Mouse (Mus musculus) heart, embryonic 11.5 days (tissue): ENCODE data around the gene Tfip11. TPM values are rescaled to one million over a fixed set of nuclear protein-coding genes. Genes with fewer than 3 reads are reported as not detected.
"Not testable (repeated sequence)": the region's sequence is repeated elsewhere in the genome, so short reads cannot be mapped to it uniquely, and the experiment has no call there.

Experiments used
- ATAC-seq: fragments of 200-750 bp; cut with Nextera tagmentation; replicated peaks from 2 replicates; pipeline ENCODE4 v1.8.0; 2017; ENCODE audit warnings: moderate library complexity; ENCODE audit not compliant: insufficient number of reproducible peaks, low FRiP score, low TSS enrichment
- H3K27ac ChIP-seq: fragments of 300-500 bp; sonication (generic); 2 replicates; pipeline ENCODE4 v1.5.1; 2014; ENCODE audit warnings: mild to moderate bottlenecking, low read depth, low read length
- H3K27me3 ChIP-seq: fragments of 300-500 bp; sonication (generic); 2 replicates; pipeline ENCODE4 v1.6.1; 2014; ENCODE audit warnings: mild to moderate bottlenecking, low read length, mixed read lengths; ENCODE audit not compliant: control insufficient read depth, insufficient read depth
- H3K36me3 ChIP-seq: fragments of 300-500 bp; sonication (generic); 2 replicates; pipeline ENCODE4 v1.6.1; 2014; ENCODE audit warnings: mild to moderate bottlenecking, low read length, moderate library complexity, mixed read lengths; ENCODE audit not compliant: control insufficient read depth, insufficient read depth
- H3K4me1 ChIP-seq: fragments of 300-500 bp; sonication (generic); 2 replicates; pipeline ENCODE4 v1.6.1; 2014; ENCODE audit warnings: low read length; ENCODE audit not compliant: control insufficient read depth, insufficient read depth
- H3K4me2 ChIP-seq: fragments of 300-500 bp; sonication (generic); 2 replicates; pipeline ENCODE4 v1.6.1; 2014; ENCODE audit warnings: mild to moderate bottlenecking, moderate library complexity
- H3K4me3 ChIP-seq: fragments of 300-500 bp; sonication (generic); 2 replicates; pipeline ENCODE4 v1.5.1; 2014; ENCODE audit warnings: low read depth, low read length
- H3K9ac ChIP-seq: fragments of 300-500 bp; sonication (generic); 2 replicates; pipeline ENCODE4 v1.6.1; 2014; ENCODE audit warnings: mild to moderate bottlenecking, low read depth, low read length, moderate library complexity
- H3K9me3 ChIP-seq: fragments of 300-500 bp; sonication (generic); replicated peaks from 2 replicates; pipeline ENCODE4 v1.6.1; 2016; ENCODE audit warnings: low read length; ENCODE audit not compliant: control insufficient read depth
- WGBS: fragments of 180-500 bp; shearing (Covaris S2); extraction: QIAGEN DNeasy Blood & Tissue Kit; methylation state at CpG from one replicate; pipeline ENCODE4 v1.1.7; 2014; ENCODE audit not compliant: insufficient replicate concordance; 5-methylcytosine and 5-hydroxymethylcytosine counted together
- polyA plus RNA-seq: library from polyadenylated mRNA; unstranded; fragments of >200 nt; fragmentation: Nextera tagmentation; extraction: Ambion mirVana; gene quantifications from 2 replicates; pipeline ENCODE4 v1.2.1, GENCODE M21; 2014

Tfip11 gene
- polyA plus RNA-seq, 1 experiment from 2014 or later = 13.7 TPM

DNA sequence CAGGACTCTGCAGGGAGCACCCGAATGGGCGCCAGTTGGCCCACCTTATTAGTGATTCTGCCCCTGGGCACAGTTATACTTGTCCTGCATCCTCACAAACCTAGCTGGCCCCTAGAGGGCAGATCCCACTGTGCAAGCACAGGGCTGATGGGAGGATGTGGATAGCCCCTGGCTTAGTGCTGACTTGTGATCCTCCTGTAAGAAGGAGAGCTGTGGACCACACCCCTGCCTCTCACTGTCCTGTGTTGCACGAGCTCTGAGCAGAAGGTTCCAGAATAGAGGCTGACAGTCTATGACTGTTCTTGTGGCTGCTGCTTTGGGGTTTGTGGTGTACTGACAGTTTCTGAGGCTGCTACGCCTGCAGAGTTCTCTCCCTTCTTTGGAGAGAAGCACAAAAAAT lies 24.5 kb upstream of the Tfip11 start:
- no peak overlapping the region for H3K9ac ChIP-seq
- WGBS = 79% methylated on average over 4 of the region's 4 CpGs

DNA sequence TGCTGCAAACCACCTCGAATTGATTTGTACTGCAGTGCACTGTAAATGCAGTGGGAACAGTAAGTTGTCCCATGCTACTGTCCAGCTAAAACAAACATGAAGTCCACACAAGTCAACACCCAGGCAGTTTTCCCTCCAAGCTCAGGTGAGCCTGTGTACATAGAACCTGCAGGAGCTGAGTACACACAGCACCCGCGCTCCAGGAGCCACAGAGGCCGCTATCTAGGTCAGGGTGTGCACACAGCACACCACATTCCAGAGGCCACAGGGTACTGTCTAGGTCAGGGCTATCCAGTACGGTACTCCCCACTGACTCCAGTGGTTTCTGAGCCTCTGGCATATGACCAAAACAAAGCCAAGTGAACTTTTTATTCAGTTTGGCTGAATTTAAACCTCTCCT lies 23.8 kb upstream of the Tfip11 start:
- no peak overlapping the region for H3K4me2 ChIP-seq
- H3K27ac ChIP-seq = no peak overlapping the region
- no peaks in the 10 kb centered on the region for H3K9me3 ChIP-seq
- peaks cover 10% of the 10 kb centered on the region; the same call in 1 of the 2 replicates for H3K4me1 ChIP-seq
- no peaks in the 10 kb centered on the region for H3K27me3 ChIP-seq
- no peak overlapping the region for H3K9ac ChIP-seq
- no peaks in the 10 kb centered on the region for H3K36me3 ChIP-seq
- no peak overlapping the region for H3K4me3 ChIP-seq
- ATAC-seq = no peak
- WGBS = 85% methylated on average over 5 of the region's 5 CpGs

More for the DNA sequence above, 24.5 kb upstream of the Tfip11 start:
- Histone ChIP-seq H3K4me2 (no peak overlapping the region), H3K36me3 (no peaks in the 10 kb centered on the region), H3K27me3 (no peaks in the 10 kb centered on the region), H3K4me3 (no peak overlapping the region), H3K9me3 (no peaks in the 10 kb centered on the region), H3K27ac (no peak overlapping the region), H3K4me1 (peaks cover 12% of the 10 kb centered on the region; the same call in 1 of the 2 replicates)
- no peak for ATAC-seq

DNA sequence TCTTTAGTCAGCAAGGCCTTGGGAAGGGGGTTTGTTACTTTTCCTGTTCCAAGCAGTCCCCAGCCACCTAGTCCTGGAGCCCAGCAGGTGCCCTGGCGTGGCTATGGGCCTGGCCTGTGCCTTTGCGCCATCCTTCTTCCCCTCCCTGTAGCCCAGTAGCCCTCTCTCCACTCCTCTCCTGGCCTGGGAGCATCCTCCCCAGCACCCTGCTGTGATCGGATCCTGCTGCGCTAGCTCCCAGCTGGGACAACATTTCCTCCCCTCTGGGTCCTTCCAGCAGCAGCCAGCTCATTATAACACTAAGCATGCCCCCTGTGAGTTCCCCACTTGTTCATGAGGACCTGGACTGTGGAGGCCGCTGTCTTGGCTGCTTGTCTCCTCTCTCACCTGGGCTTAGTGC lies 20.3 kb upstream of the Tfip11 start:
- no peaks in the 10 kb centered on the region for H3K27me3 ChIP-seq
- H3K4me2 ChIP-seq = no peak overlapping the region
- no peak overlapping the region for H3K27ac ChIP-seq
- H3K4me3 ChIP-seq = no peak overlapping the region
- no peak overlapping the region for H3K9ac ChIP-seq
- 73% methylated on average over 5 of the region's 5 CpGs for WGBS
- no peak for ATAC-seq
- no peaks in the 10 kb centered on the region for H3K9me3 ChIP-seq
- H3K4me1 ChIP-seq = no peaks in the 10 kb centered on the region
- H3K36me3 ChIP-seq = peaks cover 2% of the 10 kb centered on the region; the same call in 1 of the 2 replicates

DNA sequence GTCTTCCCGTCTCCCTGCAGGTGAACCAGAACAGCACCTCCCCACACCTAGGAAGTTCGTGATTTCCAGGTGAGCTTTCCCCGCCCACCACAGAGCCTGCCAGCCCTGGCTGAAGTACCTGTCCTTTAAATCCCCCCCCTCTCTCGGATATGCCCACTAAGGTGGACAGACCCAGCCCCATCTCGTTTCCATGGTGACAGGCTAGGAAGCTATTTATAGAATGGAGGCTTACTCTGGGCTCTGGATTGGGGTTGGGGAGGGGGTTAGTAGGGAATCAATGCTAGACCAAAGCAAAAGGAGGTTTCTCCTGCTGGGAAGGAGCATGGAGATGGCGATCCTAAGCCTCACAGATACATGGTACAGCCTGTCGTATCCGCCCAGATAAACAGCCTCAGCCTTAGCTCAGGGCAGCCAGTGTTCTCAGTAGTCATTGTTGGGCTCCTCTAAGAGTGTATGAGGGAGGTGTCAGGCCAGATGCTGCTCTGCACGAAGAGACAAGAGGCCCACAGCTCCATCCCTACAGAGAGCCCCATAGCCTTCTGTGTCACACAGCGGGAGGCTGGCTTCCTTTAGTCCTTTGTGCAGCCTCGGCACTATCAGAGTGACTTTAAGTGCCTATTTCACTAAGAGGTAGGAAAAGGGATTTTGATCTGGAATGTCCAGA lies 12.8 kb upstream of the Tfip11 start:
- no peaks in the 10 kb centered on the region for H3K9me3 ChIP-seq
- H3K4me2 ChIP-seq = no peak overlapping the region
- H3K4me3 ChIP-seq = no peak overlapping the region
- no peak overlapping the region for H3K9ac ChIP-seq
- 65% methylated on average over 11 of the region's 11 CpGs for WGBS
- H3K27me3 ChIP-seq = no peaks in the 10 kb centered on the region
- ATAC-seq = no peak
- H3K4me1 ChIP-seq = 0 out of 2 replicates have a peak, but pooled peaks cover 5% of the 10 kb centered on the region
- peaks cover 9% of the 10 kb centered on the region; the same call in 1 of the 2 replicates for H3K36me3 ChIP-seq
- H3K27ac ChIP-seq = no peak overlapping the region

DNA sequence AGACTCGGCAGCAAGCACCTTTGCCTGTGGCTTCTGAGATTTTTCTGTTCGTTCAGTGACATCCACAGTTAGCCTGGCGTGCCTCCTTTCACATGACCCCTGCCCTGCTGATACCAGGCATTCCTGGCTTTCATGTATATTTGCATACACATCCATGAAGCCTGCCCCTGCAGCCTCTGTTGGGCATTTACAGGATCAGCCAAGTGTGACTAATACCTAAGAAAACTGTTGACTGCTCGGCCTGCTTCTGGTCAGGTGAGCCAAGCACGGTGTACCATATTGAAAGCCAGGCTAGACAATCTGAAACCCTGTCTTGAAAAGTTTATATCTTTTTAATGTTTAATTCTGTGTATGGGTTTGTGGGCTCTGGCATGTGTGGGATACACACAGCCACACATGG lies 9.7 kb upstream of the Tfip11 start:
- H3K27ac ChIP-seq = no peak overlapping the region
- WGBS = 81% methylated on average over 5 of the region's 5 CpGs
- no peak overlapping the region for H3K4me3 ChIP-seq
- H3K4me1 ChIP-seq = 0 out of 2 replicates have a peak, but pooled peaks cover 5% of the 10 kb centered on the region
- H3K9ac ChIP-seq = no peak overlapping the region
- no peaks in the 10 kb centered on the region for H3K27me3 ChIP-seq
- 0 out of 2 replicates have a peak, but pooled peaks cover 7% of the 10 kb centered on the region for H3K36me3 ChIP-seq
- H3K9me3 ChIP-seq = no peaks in the 10 kb centered on the region
- ATAC-seq = no peak
- H3K4me2 ChIP-seq = no peak overlapping the region

DNA sequence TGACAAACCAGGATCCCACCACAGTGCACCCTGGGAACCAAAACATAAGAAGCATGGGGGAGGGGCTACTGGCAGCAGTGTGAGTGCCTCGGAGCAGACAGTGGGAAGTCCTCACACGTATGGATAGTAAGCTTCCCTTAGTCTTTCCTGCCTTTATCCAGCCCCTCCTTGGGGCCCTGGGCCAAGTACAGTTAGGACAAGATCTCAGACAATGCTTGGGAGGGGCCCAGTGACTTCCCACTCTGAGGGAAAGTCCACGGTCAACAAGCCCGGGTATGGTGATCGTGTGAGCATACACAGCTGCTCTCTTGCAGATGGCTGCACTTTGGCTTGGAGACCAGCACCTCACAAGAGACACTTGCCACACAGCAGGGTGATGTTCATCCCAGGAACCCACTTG lies 8.8 kb upstream of the Tfip11 start:
- Histone ChIP-seq H3K9me3 (no peaks in the 10 kb centered on the region), H3K9ac (no peak overlapping the region), H3K4me2 (no peak overlapping the region), H3K36me3 (0 out of 2 replicates have a peak, but pooled peaks cover 5% of the 10 kb centered on the region), H3K4me3 (no peak overlapping the region), H3K27ac (no peak overlapping the region), H3K27me3 (no peaks in the 10 kb centered on the region), H3K4me1 (0 out of 2 replicates have a peak, but pooled peaks cover 5% of the 10 kb centered on the region)
- ATAC-seq = peak; percentile 50; the same call in 1 of the 2 replicates
- 46% methylated on average over 5 of the region's 5 CpGs for WGBS

DNA sequence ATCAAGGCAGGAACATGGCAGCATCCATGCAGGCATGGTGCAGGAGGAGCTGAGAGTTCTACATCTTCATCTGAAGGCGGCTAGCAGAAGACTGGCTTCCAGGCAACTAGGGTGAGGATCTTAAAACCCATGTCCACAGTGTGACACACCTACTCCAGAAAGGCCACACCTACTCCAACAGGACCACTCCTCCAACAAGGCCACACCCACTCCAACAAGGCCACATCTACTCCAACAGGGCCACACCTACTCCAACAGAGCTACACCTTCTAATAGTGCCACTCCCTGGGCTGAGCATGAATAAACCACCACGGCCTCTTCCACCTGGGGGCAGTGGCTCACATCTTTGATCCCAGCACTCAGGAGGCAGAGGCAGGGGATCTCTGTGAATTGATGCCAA lies 6.8 kb upstream of the Tfip11 start:
- not testable (repeated sequence) for H3K9me3 ChIP-seq, H3K4me1 ChIP-seq, H3K27me3 ChIP-seq, H3K27ac ChIP-seq, H3K4me2 ChIP-seq, H3K36me3 ChIP-seq, H3K9ac ChIP-seq, H3K4me3 ChIP-seq
- ATAC-seq = peak; percentile 56; the same call in 1 of the 2 replicates
- WGBS = 51% methylated on average over 2 of the region's 2 CpGs

DNA sequence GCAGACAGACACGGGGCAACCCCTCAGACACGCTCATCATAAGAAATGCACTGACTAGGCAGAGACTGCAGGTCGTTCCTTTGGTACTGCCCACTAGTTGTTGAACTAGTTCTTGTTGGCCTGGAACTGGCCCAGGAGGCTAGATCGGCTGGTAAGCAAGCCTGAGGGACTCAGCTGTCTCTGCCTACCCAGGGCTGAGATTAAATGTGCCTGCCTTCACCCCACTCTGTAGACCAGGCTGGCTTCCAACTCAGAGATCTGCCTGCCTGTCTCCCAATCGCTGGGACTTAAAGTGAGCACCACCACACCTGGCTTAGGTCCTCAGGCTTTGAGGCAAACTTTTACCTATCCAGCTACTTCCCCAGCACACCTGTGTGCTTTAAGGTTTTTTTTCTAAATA lies 5.8 kb upstream of the Tfip11 start:
- peaks cover 3% of the 10 kb centered on the region; the same call in 1 of the 2 replicates for H3K4me1 ChIP-seq
- no peak overlapping the region for H3K4me3 ChIP-seq
- H3K9ac ChIP-seq = no peak overlapping the region
- H3K36me3 ChIP-seq = no peaks in the 10 kb centered on the region
- no peaks in the 10 kb centered on the region for H3K27me3 ChIP-seq
- ATAC-seq = no peak
- no peak overlapping the region for H3K27ac ChIP-seq
- no peaks in the 10 kb centered on the region for H3K9me3 ChIP-seq
- WGBS = 70% methylated on average over 5 of the region's 5 CpGs
- no peak overlapping the region for H3K4me2 ChIP-seq

DNA sequence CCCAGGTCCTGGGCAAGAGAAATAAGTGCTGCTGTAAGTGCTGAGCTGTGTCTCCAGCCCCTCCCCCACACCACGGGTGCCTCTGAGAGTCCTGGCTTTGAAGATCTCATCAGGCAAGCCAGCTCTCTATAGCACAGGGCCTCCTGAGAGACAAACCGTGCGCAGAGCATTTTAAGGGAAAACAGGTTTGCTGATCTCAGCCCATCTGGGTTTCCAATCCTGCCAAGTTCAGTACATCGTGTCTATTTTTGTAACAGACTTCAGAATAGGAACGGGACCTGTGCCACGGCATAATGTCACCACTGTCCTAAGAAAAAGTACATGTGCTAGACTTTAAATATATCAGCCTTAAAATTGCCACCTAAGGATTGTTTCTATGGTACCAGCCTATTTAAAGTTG lies 5.2 kb upstream of the Tfip11 start:
- Histone ChIP-seq H3K4me3 (no peak overlapping the region), H3K27ac (no peak overlapping the region), H3K27me3 (no peaks in the 10 kb centered on the region), H3K9ac (no peak overlapping the region), H3K9me3 (no peaks in the 10 kb centered on the region), H3K4me2 (no peak overlapping the region), H3K4me1 (peaks cover 3% of the 10 kb centered on the region; the same call in 1 of the 2 replicates), H3K36me3 (no peaks in the 10 kb centered on the region)
- WGBS = 63% methylated on average over 6 of the region's 6 CpGs
- no peak for ATAC-seq
